Mouse (Mus musculus) hindbrain, embryonic 12.5 days (tissue): ENCODE results near the gene Rae1. TPM values are rescaled to one million over a fixed set of nuclear protein-coding genes. Genes with fewer than 3 reads are reported as not detected.

Experiments
- ATAC-seq: fragments of 200-750 bp; cut with Nextera tagmentation; 2 replicates; pipeline ENCODE4 v1.8.0; 2017; ENCODE audit warnings: moderate TSS enrichment; ENCODE audit not compliant: low FRiP score
- H3K27ac ChIP-seq: fragments of 300-500 bp; sonication (generic); 2 replicates; pipeline ENCODE4 v1.5.1; 2016; ENCODE audit warnings: mild to moderate bottlenecking
- H3K27me3 ChIP-seq: fragments of 300-500 bp; sonication (generic); 2 replicates; pipeline ENCODE4 v1.6.1; 2016; ENCODE audit warnings: mild to moderate bottlenecking
- H3K36me3 ChIP-seq: fragments of 300-500 bp; sonication (generic); 2 replicates; pipeline ENCODE4 v1.6.1; 2016; ENCODE audit warnings: mild to moderate bottlenecking
- H3K4me1 ChIP-seq: fragments of 300-500 bp; sonication (generic); 2 replicates; pipeline ENCODE4 v1.6.1; 2016
- H3K4me2 ChIP-seq: fragments of 300-500 bp; sonication (generic); replicated peaks from 2 replicates; pipeline ENCODE4 v1.6.1; 2016; ENCODE audit warnings: mild to moderate bottlenecking
- H3K4me3 ChIP-seq: fragments of 300-500 bp; sonication (generic); 2 replicates; pipeline ENCODE4 v1.5.1; 2016; ENCODE audit warnings: mild to moderate bottlenecking
- H3K9ac ChIP-seq: fragments of 300-500 bp; sonication (generic); 2 replicates; pipeline ENCODE4 v1.6.1; 2016; ENCODE audit warnings: mild to moderate bottlenecking, moderate library complexity
- H3K9me3 ChIP-seq: fragments of 300-500 bp; sonication (generic); replicated peaks from 2 replicates; pipeline ENCODE4 v1.6.1; 2016; ENCODE audit warnings: mild to moderate bottlenecking
- WGBS: fragments of 180-500 bp; shearing (Covaris S2); methylation state at CpG from one replicate; pipeline ENCODE4 v1.1.7; 2016; 5-methylcytosine and 5-hydroxymethylcytosine counted together
- polyA plus RNA-seq: library from polyadenylated mRNA; unstranded; fragments of >200 nt; fragmentation: Nextera tagmentation; extraction: Ambion mirVana; gene quantifications from 2 replicates; pipeline ENCODE4 v1.2.1, GENCODE M21; 2016

Gene Rae1
- polyA plus RNA-seq, 1 experiment from 2014 or later = 126 TPM

- WGBS = 76% methylated on average over 11 of the region's 11 CpGs
- Histone ChIP-seq H3K27me3 (peaks cover 3% of the 10 kb centered on the region; the same call in 1 of the 2 replicates), H3K4me1 (peaks cover 15% of the 10 kb centered on the region), H3K4me3 (no peak overlapping the region), H3K9ac (no peak overlapping the region), H3K4me2 (no peak overlapping the region), H3K27ac (no peak overlapping the region), H3K9me3 (no peaks in the 10 kb centered on the region), H3K36me3 (no peaks in the 10 kb centered on the region)
- ATAC-seq = no peak
Observed at GRCm38 (mm10) chr2:173056882-173057315, 57.0 kb downstream of the Rae1 start.

- H3K4me1 ChIP-seq = peaks cover 15% of the 10 kb centered on the region
- WGBS = 71% methylated on average over 10 of the region's 10 CpGs
Observed at GRCm38 (mm10) chr2:173057623-173058022, 57.7 kb downstream of the Rae1 start.

GRCm38 (mm10) chr2:173058263-173058662 lies 58.3 kb downstream of the Rae1 start:
- no peak for ATAC-seq
- Histone ChIP-seq H3K4me1 (peaks cover 15% of the 10 kb centered on the region), H3K9ac (no peak overlapping the region), H3K4me2 (no peak overlapping the region), H3K27me3 (peaks cover 3% of the 10 kb centered on the region; the same call in 1 of the 2 replicates), H3K4me3 (no peak overlapping the region), H3K9me3 (no peaks in the 10 kb centered on the region), H3K36me3 (no peaks in the 10 kb centered on the region), H3K27ac (no peak overlapping the region)
- 37% methylated on average over 11 of the region's 11 CpGs for WGBS

More at GRCm38 (mm10) chr2:173057623-173058022, 57.7 kb downstream of the Rae1 start:
- H3K36me3 ChIP-seq = no peaks in the 10 kb centered on the region
- no peak overlapping the region for H3K27ac ChIP-seq
- H3K27me3 ChIP-seq = peaks cover 3% of the 10 kb centered on the region; the same call in 1 of the 2 replicates
- H3K4me2 ChIP-seq = no peak overlapping the region
- H3K4me3 ChIP-seq = no peak overlapping the region
- no peaks in the 10 kb centered on the region for H3K9me3 ChIP-seq
- H3K9ac ChIP-seq = no peak overlapping the region
- ATAC-seq = no peak

DNA sequence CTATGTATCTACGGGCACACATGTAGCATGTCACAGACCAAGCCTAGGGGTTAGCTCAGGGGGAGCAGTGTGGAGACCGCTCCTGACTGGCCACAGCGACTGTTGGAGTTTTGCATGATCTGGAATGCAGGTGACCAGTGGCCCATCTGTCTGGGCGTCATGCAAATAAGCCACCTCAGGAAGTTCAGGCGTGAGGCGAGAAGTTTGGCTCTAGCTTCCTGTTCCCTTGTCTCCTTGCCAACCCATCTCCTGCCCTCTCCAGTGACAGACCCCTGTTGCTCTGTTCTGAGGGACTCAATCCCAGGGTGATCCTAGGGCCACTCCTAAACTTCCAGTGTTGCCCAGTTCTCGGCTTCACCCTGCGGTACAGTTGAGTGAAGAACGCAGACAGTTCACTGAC lies 60.5 kb downstream of the Rae1 start:
- ATAC-seq = no peak
- no peak overlapping the region for H3K9ac ChIP-seq
- 84% methylated on average over 9 of the region's 9 CpGs for WGBS
- no peak overlapping the region for H3K4me2 ChIP-seq
- H3K4me1 ChIP-seq = peaks cover 15% of the 10 kb centered on the region
- H3K27ac ChIP-seq = no peak overlapping the region
- H3K36me3 ChIP-seq = no peaks in the 10 kb centered on the region
- no peaks in the 10 kb centered on the region for H3K9me3 ChIP-seq
- H3K27me3 ChIP-seq = peaks cover 3% of the 10 kb centered on the region; the same call in 1 of the 2 replicates
- H3K4me3 ChIP-seq = no peak overlapping the region

DNA sequence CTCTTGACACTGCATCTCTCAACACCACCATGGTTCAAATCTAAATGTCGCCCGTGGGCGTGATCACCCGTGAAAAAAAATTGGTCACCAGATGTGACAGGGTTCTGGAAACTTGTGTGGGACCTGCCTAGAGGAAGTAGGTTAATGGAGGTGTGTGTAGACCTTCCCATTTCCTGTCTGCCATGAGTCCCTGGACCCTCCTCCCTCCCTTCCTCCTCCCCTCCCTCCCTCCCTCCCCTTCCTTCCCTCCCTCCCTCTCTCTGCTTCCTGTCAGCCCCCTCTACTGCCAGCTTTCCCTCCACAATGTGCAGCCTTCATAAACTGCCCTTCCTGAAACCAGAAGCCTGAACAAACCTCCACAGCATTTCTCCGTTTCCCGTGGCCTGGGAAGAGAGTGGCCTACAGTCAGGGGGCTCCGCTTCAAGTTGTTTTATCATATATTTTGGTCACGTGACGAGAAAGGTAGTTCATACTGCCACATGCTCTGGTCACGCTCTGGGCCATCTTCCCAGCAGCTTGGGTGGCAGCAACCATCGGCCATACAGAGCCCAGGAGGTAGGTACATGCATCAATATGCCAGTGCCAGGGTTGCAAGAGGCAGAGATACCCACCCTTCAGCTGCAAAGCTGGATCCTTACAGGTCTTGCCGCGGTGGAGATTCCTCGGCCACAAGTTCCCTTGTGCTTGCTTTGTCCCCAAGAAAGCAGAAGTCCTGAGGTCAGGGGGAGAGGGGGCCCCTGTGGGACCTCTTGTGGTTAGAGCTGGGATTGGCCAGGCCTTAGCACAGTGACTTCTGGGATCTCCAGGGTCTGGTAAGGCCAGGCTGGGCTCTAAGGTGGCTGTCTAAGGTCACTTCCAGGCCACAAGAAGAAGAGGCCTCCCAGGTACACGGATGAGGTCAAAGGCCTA lies 61.8 kb downstream of the Rae1 start:
- no peaks in the 10 kb centered on the region for H3K9me3 ChIP-seq
- peaks cover 3% of the 10 kb centered on the region; the same call in 1 of the 2 replicates for H3K27me3 ChIP-seq
- H3K4me1 ChIP-seq = peaks cover 15% of the 10 kb centered on the region
- no peaks in the 10 kb centered on the region for H3K36me3 ChIP-seq
- H3K4me2 ChIP-seq = no peak overlapping the region
- H3K27ac ChIP-seq = no peak overlapping the region
- WGBS = 72% methylated on average over 15 of the region's 15 CpGs
- H3K9ac ChIP-seq = no peak overlapping the region
- no peak for ATAC-seq
- no peak overlapping the region for H3K4me3 ChIP-seq

- H3K27ac ChIP-seq = no peak overlapping the region
- H3K4me2 ChIP-seq = no peak overlapping the region
- H3K9me3 ChIP-seq = no peaks in the 10 kb centered on the region
- WGBS = 50% methylated on average over 1 of the region's 1 CpGs
- peaks cover 9% of the 10 kb centered on the region; the same call in 1 of the 2 replicates for H3K4me1 ChIP-seq
- no peaks in the 10 kb centered on the region for H3K36me3 ChIP-seq
- no peaks in the 10 kb centered on the region for H3K27me3 ChIP-seq
- ATAC-seq = no peak
- no peak overlapping the region for H3K4me3 ChIP-seq
- no peak overlapping the region for H3K9ac ChIP-seq
Observed at GRCm38 (mm10) chr2:173063219-173063618, 63.3 kb downstream of the Rae1 start.

DNA sequence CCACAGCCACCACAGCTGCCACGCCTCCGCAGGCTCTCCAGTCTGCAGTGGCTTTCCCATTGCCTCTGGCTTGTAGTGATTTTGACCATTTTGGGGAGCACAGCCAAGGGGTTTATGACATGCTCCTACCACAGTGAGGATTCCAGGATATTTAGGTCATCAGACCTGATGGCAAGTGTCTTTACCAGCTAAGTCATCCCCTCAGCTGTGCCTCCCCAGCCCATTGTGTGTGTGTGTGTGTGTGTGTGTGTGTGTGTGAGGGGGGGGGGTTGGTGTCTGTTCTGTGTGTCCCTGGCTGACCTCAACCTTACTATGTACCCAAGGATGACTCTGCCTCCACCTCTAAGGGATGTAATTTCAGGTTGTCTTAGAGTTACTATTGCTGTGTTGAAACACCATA lies 64.9 kb downstream of the Rae1 start:
- WGBS = 96% methylated on average over 2 of the region's 2 CpGs
- Histone ChIP-seq H3K36me3 (no peaks in the 10 kb centered on the region), H3K4me1 (peaks cover 6% of the 10 kb centered on the region; the same call in 1 of the 2 replicates), H3K9me3 (no peaks in the 10 kb centered on the region), H3K4me3 (no peak overlapping the region), H3K9ac (no peak overlapping the region), H3K4me2 (no peak overlapping the region), H3K27ac (no peak overlapping the region), H3K27me3 (no peaks in the 10 kb centered on the region)
- no peak for ATAC-seq

Other genes with a start within 250 kb of the Rae1 start
- 18.3 and 19.0 TPM in 2 replicates for gene Bmp7, start 59.8 kb upstream of the Rae1 start, polyA plus RNA-seq
- gene Spo11, start 22.4 kb upstream of the Rae1 start, polyA plus RNA-seq = 0.50 and 0.93 TPM in 2 replicates
- gene Rbm38, start 20.4 kb downstream of the Rae1 start, polyA plus RNA-seq = 38.9 and 44.8 TPM in 2 replicates
- gene Ctcfl, start 119.4 kb downstream of the Rae1 start, polyA plus RNA-seq = 0.14 TPM in 2 replicates
- not detected in 2 replicates for gene Pck1, start 152.9 kb downstream of the Rae1 start, polyA plus RNA-seq
- gene Zbp1, start 218.8 kb downstream of the Rae1 start, polyA plus RNA-seq = 0.28 TPM in 1 of 2 replicates, not detected in the other